Mouse (Mus musculus) spleen, adult 12 weeks (tissue): ENCODE data around the gene Gpr155.

ENCODE experiments used
- DNase-seq: peaks from one replicate; pipeline ENCODE4 v3.0.0; 2022; ENCODE audit warnings: low spot score

The Gpr155 gene

GRCm38 (mm10) chr2:73319218-73319617 lies 67.2 kb downstream of the Gpr155 start:
- no peak for DNase-seq

- DNase-seq = no peak
Observed at GRCm38 (mm10) chr2:73317426-73317825, 68.9 kb downstream of the Gpr155 start.

GRCm38 (mm10) chr2:73314311-73314710 lies 72.1 kb downstream of the Gpr155 start:
- DNase-seq = no peak

GRCm38 (mm10) chr2:73313117-73313501 lies 73.3 kb downstream of the Gpr155 start:
- DNase-seq = peak; percentile 64

GRCm38 (mm10) chr2:73312152-73313116 lies 73.9 kb downstream of the Gpr155 start, which contains the start of the genes Scrn3 and Cir1:
TSS of gene Scrn3 (plus strand) at chr2:73312601.
TSS of gene Cir1 (minus strand) at chr2:73312701.
- DNase-seq = peak; percentile 88

- DNase-seq = no peak
Observed at GRCm38 (mm10) chr2:73306006-73306405, 80.4 kb downstream of the Gpr155 start.

- DNase-seq = no peak
Observed at GRCm38 (mm10) chr2:73304506-73304905, 81.9 kb downstream of the Gpr155 start.

GRCm38 (mm10) chr2:73302722-73303121 lies 83.7 kb downstream of the Gpr155 start:
- DNase-seq = no peak

- no peak for DNase-seq
Observed at GRCm38 (mm10) chr2:73301979-73302378, 84.4 kb downstream of the Gpr155 start.

GRCm38 (mm10) chr2:73298841-73299240 lies 87.5 kb downstream of the Gpr155 start:
- no peak for DNase-seq

GRCm38 (mm10) chr2:73298154-73298553 lies 88.2 kb downstream of the Gpr155 start:
- no peak for DNase-seq

GRCm38 (mm10) chr2:73295023-73295422 lies 91.3 kb downstream of the Gpr155 start:
- no peak for DNase-seq
